Mouse (Mus musculus) frontal cortex, adult 2 months (tissue): Measurements from ENCODE around the gene Ssc5d. TPM values are rescaled to one million over a fixed set of nuclear protein-coding genes. Genes with fewer than 3 reads are reported as not detected.
A peak's percentile ranks its signal among the peaks of the same experiment; 100 is the strongest.

Experiments used
- DNase-seq, 2 experiments: peaks; one replicate each; pipeline ENCODE4 v3.0.0; 2022; ENCODE audit warnings: low spot score in 1 of 2; ENCODE audit errors: extremely low spot score in 1 of 2
- polyA plus RNA-seq: library from polyadenylated mRNA; depleted of rRNA; stranded (reverse); fragments of >200 nt; gene quantifications from 2 replicates; pipeline ENCODE4 v1.2.3, GENCODE M21; 2012

Gene Ssc5d
- polyA plus RNA-seq, 1 experiment = 11.1 TPM

GRCm38 (mm10) chr7:4919096-4919495, 6.5 kb upstream of the Ssc5d start:
- DNase-seq = no peak

- no peak for DNase-seq
Measured at GRCm38 (mm10) chr7:4919971-4920370, 5.6 kb upstream of the Ssc5d start.

GRCm38 (mm10) chr7:4920496-4920895, 5.1 kb upstream of the Ssc5d start:
- DNase-seq = no peak

GRCm38 (mm10) chr7:4920976-4921823, 4.4 kb upstream of the Ssc5d start:
- no peak for DNase-seq

- DNase-seq = no peak
Measured at GRCm38 (mm10) chr7:4921824-4922482, 3.6 kb upstream of the Ssc5d start, which contains the start of gene Nat14. Gene Nat14, plus strand, starts transcription at chr7:4922028.

- peak; percentile 87 to 91 for DNase-seq
Measured at GRCm38 (mm10) chr7:4922508-4922907, 3.1 kb upstream of the Ssc5d start.

GRCm38 (mm10) chr7:4922931-4923565, 2.5 kb upstream of the Ssc5d start:
- peak; percentile 74 to 86 for DNase-seq

- DNase-seq = peak in 1 of 2 experiments; percentile 56
Measured at GRCm38 (mm10) chr7:4923586-4924364, 1.8 kb upstream of the Ssc5d start.

- no peak for DNase-seq
Measured at GRCm38 (mm10) chr7:4924483-4924882, 1.1 kb upstream of the Ssc5d start.

- DNase-seq = peak in 1 of 2 experiments; percentile 52
Measured at GRCm38 (mm10) chr7:4924891-4925301, 689 bp upstream of the Ssc5d start.

- DNase-seq = no peak
Measured at GRCm38 (mm10) chr7:4926849-4927248, 1.3 kb downstream of the Ssc5d start.

GRCm38 (mm10) chr7:4927711-4928110, 2.1 kb downstream of the Ssc5d start:
- no peak for DNase-seq

GRCm38 (mm10) chr7:4928323-4928722, 2.7 kb downstream of the Ssc5d start:
- DNase-seq = no peak

- DNase-seq = no peak
Measured at GRCm38 (mm10) chr7:4933103-4933502, 7.5 kb downstream of the Ssc5d start.

- DNase-seq = no peak
Measured at GRCm38 (mm10) chr7:4934160-4934914, 8.8 kb downstream of the Ssc5d start.

GRCm38 (mm10) chr7:4936832-4937231, 11.2 kb downstream of the Ssc5d start:
- DNase-seq = no peak

GRCm38 (mm10) chr7:4937392-4937791, 11.8 kb downstream of the Ssc5d start:
- no peak for DNase-seq

GRCm38 (mm10) chr7:4938456-4938855, 12.9 kb downstream of the Ssc5d start:
- DNase-seq = peak in 1 of 2 experiments; percentile 80

GRCm38 (mm10) chr7:4940068-4940479, 14.5 kb downstream of the Ssc5d start:
- DNase-seq = peak in 1 of 2 experiments; percentile 89

- no peak for DNase-seq
Measured at GRCm38 (mm10) chr7:4942673-4943072, 17.1 kb downstream of the Ssc5d start.
